Mouse (Mus musculus) left cerebral cortex, adult 8-10 months (tissue): ENCODE data around the gene Neu1. TPM values are rescaled to one million over a fixed set of nuclear protein-coding genes. Genes with fewer than 3 reads are reported as not detected.
A peak's percentile ranks its signal among the peaks of the same experiment; 100 is the strongest.
"Not testable (repeated sequence)": the region's sequence is repeated elsewhere in the genome, so short reads cannot be mapped to it uniquely, and the experiment has no call there.

Experiments
- DNase-seq, 2 experiments: peaks; one replicate each; pipeline ENCODE4 v3.0.0; 2022; ENCODE audit warnings: low spot score in 2 of 2
- total RNA-seq, 4 experiments: library from RNA; stranded (reverse); gene quantifications; 2 replicates each; pipeline ENCODE4 v1.2.4; 2022

Gene Neu1
- total RNA-seq, result 10 to 100 TPM; 40.1 to 44.4 (median 42.7) TPM

DNA sequence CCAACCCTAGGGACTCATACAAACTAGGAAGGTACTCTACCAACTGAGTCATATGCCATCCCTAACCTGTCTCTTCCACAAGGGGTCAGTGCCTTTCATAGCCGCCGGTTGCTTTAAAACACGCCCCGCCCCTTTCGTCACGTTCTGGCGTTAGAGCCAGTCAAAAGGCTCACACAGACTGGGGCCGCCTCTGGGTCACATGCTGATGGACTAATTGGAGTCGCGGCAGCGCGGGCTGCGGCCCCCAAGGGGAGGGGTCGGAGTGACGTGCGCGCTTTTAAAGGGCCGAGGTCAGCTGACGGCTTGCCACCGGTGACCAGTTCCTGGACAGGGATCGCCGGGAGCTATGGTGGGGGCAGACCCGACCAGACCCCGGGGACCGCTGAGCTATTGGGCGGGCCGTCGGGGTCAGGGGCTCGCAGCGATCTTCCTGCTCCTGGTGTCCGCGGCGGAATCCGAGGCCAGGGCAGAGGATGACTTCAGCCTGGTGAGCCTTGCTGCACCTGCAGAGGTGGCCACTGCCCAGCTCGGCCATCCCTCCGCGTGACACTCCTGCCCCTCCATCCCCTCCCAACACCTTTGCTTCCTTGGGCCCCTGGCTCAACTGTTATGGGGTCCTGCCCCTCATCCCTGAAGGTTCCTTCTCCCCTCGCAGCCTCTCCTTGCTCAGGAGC, at the start of gene Neu1:
Gene Neu1 (plus strand): TSS at position 193 of the 674 bp plus-strand sequence.
- peak; percentile 91 to 98 for DNase-seq

DNA sequence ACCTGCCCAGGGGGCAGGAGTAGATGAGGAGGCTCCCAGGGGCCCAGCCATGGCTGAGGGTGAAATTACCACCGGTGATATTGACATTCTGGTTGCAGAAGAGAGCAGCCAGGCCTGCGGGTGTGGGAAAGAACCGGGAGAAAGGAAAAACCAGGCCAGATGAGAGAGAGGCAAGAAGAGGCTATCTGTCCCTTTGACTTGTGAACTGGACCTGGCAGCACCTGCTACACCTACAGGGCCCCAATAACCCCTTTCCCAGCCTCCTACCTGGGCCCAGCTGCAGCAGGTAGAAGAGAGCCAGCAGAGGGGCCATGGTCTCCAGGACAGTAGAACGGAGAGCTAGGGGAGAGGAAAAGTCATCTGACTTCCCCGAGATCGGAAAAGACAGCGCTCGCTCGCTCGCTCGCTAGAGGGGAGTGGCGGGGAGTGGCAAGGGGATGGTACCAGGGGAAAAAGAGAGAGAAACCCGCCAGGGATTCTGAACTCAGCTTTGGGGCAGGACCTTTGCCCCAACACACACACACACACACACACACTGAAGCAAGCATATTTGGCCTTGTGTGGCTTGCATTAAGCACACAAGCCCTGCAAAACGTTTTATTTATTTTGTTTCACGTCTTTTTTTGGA, 49.3 kb upstream of the Neu1 start, which contains the start of gene Gm20547:
Gene Gm20547 (minus strand): TSS at position 360 of the 628 bp plus-strand sequence.
- no peak for DNase-seq

DNA sequence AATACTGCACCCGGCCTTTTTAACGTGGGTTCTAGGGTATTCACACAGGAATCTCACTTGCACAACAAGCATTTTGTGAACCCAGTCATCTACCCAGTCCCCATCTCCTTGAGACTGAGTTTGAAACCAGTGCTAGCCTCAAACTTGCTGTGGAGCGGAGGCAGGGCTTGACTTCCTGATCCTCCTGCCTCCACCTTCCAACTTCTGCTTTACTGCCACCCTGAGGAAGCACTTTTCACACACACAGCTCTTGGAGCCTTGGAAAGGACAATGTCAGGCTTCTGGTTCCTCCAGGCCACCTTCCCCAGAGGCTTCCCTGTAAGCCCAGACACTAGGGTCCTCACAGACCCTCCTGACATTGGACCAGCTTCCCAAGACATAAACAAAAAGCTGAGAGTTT, 47.7 kb upstream of the Neu1 start:
- no peak for DNase-seq

DNA sequence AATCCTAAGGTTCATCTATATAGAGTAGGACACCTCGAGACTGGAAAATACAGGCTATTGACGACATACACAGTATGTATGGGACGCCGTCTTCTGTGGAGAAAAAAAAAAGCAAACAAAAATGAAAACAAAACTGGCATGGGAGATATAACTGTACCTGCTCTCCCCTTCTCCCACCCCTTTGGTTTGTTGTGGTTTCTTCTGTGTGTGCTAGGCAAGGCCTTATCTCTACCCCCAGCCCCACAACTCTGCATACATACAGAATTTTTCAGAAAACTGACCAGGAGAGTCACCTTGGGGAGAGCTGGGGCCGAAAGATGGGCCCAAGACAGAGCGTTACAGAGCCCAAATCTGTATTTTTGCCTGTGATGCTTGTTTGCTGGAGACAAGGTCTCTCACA, 46.3 kb upstream of the Neu1 start:
- no peak for DNase-seq

DNA sequence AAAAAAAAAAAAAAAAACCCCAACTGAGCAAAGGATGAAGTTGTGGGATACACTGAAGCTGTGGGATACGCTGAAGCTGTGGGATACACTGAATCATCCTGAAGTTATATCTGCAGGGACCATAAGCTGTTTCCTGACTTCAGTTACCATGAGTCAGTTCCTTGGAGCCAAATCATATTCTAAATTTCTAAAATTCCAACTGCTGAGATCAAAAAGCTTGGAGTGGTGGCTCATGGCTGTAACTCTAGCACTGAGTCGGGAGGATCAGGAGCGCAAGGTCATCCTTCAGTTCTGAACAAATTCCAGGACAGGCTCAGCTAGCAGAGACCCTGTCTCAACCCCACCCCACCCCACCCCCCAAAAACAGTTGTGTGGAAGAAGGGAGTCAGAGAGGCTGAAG, 45.4 kb upstream of the Neu1 start:
- no peak for DNase-seq

DNA sequence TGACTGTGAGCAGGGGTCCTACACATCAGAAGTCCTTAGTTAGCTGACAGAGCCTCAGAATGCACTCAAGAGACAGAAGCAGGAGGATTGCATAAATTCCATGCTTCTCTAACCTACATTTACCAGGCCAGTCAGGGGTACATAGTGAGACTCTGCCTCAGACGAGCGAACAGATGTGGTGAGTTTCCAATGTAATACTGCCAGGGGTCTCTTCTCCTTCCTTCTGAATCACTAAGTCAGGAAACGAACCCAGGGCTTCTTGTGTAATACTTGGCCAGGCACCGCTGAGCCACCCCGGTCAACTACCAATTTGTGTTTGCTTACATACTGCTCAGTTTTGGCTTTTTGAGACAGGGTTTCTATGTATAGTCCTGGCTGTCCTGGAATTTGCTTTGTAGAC, 43.1 kb upstream of the Neu1 start:
- no peak for DNase-seq

DNA sequence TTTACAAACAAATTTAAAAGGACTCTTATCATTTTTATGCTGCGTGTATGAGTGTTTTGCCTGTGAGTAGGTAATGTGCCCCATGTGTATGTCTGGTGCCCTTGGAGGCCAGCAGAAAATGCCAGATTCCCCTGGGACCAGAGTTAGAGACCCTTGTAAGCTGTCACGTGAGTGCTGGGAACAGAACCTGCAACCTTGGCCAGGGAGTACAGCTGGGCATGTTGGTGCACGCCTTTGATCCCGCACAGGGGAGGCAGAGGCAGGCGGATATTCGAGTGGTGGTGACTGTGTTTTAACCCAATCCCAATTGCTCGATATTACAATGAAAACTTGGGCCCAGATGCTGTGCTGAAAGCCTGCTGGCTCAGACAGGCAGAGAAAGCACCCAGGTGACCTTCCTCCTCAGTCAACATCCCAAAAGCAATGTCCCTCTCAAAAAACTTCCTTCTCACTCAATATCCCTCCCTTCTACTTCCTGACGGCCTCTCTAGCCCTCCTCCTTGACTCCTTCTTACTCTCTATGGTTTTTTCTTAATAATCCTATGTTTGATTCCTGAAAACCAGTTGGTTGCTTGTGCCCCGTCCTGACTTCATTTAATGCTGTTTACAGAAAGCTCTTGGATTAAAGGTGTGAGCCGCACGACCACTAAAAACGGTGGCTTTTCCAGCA, 40.8 kb upstream of the Neu1 start:
- DNase-seq, result no peak

DNA sequence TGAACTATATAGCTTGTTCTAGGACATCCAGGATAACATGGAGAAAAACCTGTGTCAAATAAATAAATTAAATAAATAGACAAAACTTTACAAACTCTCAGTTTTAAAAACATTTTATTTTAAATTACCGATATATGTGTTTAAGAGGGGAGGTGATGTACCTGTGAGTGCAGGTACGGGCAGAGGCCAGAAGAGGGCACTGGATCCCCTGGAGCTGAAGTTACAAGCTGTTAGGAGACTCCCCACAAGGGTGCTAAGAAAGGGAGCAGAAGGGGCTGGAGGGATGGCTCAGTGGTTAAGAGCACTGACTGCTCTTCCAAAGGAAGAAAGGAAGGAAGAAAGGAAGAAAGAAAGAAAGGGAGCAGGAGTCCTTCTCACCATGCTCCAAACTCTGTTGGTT, 39.7 kb upstream of the Neu1 start:
- DNase-seq, result no peak

DNA sequence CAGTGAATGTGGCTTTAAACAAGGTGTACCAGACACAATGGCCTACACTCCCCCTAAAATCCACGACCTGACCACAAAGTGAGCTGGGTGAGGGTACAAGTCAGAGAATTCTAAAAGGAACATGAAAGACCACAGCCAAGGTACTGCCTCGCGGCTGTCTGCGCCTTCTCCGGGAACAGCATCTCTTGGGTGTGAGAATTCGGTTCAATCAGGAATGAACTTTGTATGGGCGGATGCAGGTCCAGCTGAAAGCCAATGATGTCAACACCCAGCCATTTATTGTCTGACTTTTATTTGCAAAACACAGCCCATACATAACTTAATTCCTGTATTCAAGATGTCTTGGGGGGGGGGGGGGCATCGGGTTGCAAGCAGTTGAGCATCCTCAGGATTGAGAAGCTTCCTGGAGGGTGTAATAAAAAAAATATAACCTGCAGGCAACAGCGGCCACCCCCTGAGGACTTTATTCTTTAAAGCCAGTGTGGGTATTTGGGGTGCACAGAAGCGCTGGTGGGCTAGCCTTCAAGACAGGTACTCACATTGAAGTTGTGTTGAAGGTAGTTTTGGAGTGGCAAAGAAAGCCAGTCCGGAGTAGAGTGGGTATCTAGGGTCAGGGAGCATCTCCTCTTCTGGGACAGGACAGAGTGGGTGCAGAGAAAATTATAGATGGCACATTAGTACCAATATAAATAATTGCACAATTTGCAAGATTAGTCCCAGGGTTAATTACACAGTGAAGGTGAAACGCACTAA, 37.8 kb upstream of the Neu1 start:
- no peak for DNase-seq

DNA sequence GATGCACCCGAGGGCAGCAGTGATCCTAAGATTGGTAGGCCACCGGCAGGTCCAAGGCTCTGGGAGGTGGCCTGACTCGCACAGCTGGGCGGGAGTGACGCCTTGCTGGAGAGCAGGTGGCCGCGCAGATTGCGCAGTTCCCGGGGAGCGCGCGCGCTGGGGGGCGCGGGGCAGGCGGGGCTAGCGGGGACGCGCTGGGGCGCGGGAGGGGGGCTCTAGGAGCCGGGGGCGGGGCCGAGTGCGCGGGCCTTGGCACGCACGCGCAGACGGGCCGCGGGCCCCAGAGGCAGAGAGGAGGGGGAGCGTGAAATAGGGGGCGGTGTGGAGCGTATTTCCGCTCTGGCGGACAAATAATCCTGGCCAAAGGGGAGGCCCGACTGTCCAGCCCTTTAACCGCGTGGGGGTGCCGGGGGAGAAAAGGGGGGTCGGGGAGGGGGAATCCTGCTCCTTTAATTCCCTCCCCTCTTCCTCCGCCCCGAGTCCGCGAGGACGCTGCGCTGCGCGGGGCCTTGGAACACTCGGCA, 36.9 kb upstream of the Neu1 start:
- peak; percentile 80 to 88 for DNase-seq

DNA sequence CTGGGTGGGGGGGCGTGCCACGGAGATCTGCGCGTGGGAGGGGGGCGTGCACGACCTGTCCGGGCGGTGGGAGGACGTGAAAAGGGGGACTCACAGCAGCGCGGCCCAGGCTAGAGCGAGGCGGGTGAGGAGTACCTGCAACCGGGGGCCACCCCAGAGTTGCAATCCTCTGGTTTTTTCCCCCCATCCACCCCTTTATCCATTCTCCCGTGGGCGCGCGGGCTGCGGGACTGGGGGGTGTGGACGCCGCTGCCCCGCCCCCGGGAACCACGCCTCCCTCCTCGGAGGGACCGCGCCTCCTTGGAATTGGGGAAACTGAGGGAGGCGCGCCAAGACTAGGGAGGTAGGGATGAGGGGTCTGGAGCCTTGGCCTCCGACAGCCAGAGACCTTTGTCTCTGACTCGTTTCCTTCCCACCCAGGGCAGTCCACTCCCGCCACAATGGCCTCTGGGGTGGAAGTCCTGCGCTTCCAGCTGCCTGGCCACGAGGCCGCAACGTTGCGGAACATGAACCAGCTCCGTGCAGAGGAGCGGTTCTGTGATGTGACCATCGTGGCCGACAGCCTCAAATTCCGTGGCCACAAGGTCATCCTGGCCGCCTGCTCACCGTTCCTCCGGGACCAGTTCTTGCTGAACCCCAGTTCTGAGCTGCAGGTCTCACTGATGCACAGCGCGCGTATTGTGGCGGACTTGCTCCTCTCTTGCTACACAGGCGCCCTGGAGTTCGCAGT, 36.1 kb upstream of the Neu1 start:
- peak in 1 of 2 experiments; percentile 54 for DNase-seq

DNA sequence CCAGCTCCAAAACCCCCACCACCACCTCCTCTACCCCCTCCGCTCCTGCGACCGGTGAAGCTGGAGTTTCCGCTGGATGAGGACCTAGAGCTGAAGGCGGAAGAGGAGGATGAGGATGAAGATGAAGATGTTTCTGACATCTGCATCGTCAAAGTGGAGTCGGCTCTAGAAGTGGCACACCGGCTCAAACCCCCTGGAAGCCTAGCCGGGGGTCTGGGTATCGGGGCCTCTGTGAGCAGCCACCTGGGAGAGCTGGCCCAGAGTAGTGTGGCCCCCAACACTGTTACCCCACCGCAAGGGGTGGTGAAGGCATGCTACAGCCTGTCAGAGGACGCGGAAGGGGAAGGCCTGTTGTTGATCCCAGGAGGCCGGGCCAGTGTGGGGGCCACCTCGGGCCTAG, 35.3 kb upstream of the Neu1 start:
- DNase-seq, result no peak

DNA sequence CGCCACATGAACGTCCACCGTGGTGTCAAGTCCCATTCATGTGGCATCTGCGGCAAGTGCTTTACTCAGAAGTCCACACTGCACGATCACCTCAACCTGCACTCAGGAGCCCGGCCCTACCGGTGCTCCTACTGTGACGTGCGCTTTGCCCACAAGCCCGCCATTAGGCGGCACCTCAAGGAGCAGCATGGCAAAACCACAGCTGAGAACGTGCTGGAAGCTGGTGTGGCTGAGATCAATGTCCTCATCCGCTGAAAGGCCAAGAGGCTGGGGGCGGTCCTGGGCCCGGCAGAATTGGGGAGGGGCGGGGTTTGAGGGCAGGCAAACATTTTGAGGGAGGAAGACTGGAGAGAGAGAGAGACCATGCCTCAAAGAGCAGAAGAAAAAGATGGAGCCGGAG, 34.7 kb upstream of the Neu1 start:
- DNase-seq, result no peak

DNA sequence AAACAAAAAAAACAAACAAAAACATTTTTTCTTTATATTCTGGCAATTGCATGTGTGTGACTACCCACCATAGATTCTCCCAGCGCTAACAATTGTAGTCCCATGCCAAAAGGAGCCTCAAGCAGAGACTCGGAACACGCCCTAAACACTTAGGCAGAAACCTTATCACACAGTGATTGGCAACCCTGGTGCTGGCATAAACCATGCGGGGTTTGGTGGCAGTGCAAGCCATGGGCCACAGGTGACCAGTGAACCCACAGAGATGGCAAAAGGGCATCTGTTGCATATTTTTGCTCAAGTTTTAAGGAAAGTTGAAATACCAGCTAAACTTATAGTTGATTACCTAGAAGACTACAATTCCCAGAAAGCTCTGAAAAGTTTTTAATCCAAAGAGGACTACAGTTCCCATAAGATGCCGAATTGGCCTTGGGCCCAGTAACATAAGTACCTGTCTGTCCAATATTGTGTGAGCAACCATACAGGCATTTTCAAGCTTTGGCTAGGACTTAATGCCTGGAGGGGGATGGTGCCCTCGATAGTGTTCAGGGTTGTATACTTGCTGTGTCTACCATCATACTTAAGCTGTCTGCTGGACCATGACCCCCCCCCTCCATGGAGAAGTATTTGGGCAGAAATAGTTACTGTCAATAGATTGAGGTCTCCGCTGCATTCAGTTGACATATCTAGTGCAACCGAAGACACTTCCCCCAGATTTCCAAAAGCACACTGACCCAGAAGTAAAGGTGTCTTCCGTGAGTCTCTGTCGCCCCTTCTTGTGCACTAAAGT, 33.5 kb upstream of the Neu1 start:
- peak in 1 of 2 experiments; percentile 66 for DNase-seq

DNA sequence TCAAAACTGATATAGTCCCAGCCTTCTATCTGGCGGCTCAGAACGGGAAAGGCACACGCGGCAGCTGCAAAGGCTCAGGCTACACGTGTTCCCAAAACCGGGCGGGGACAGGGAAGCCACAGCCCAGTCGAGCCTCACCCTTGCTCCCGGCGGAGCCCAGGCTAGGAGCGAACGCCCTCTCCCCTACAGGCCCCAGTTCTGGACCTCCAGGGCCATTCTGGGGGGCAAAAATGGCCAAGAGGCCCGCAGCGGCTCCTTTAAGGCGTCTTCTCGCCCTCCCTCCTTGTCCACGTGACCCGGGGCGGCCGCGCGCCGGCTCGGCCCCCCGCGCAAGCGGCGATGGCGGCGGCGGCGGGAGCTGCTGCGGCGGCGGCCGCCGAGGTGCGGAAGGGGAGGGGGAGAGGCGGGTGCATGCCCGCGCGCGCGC, 32.9 kb upstream of the Neu1 start, which contains the start of the genes C2 and Ehmt2:
Gene C2 (minus strand): TSS at position 106 of the 427 bp plus-strand sequence.
Gene Ehmt2 (plus strand): TSS at position 310 of the 427 bp plus-strand sequence.
- DNase-seq, result peak; percentile 71 to 76

DNA sequence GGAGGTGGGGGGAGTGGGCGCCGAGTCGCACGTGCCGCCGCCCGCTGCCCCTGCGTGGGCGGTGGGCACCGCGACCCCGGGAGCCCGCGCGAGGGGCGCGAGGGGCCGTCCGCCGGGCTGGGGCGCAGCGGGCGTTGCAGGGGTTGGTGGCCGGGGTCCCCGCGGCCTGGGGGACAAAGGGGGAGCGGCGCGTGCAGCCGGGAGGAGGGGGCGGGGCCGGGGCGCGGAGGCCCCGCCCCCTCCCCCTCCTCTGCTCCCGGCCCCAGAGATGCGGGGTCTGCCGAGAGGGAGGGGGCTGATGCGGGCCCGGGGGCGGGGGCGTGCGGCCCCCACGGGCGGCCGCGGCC, 32.4 kb upstream of the Neu1 start:
- no peak for DNase-seq

DNA sequence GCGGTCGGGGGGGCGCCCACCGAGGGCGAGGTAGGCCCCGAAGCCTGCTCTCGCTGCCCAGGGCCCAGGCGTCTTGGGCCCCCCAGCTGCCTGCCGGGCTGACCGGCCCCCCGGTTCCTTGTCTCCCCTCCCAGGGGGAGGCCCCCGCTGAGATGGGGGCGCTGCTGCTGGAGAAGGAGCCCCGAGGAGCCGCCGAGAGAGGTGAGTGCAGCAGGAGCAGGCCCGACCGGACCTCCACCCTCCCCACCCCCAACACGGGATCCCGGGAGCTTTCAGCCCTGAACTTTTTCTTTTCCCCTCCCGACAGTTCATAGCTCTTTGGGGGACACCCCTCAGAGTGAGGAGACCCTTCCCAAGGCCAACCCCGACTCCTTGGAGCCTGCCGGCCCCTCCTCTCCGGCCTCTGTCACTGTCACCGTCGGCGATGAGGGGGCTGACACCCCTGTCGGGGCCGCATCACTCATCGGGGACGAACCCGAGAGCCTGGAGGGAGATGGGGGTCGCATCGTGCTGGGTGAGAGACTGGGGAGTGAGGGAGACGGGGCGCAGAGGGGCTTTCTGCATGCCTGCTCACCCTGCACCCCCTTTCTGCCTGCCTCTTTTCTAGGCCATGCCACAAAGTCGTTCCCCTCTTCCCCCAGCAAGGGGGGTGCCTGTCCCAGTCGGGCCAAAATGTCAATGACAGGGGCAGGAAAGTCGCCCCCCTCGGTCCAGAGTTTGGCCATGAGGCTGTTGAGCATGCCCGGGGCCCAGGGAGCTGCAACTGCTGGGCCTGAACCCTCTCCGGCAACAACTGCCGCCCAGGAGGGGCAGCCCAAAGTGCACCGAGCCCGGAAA, 31.8 kb upstream of the Neu1 start:
- no peak for DNase-seq

DNA sequence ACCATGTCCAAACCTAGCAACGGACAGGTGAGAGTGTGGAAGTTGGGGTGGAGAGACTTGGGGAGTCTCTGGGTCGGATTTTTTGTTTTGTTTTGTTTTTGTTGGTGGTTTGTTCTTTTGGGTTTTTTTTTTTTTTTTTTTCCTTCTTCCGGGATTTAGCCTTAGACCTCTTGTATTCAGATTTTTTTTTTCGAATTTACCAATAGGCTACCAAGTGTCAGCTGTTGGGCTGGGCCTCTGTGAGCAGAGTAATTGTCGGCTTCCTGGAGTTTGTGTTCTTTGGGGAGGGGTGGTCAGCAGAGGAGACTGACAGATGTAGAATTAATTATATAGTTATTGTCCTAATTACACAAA, 31.2 kb upstream of the Neu1 start:
- no peak for DNase-seq

DNA sequence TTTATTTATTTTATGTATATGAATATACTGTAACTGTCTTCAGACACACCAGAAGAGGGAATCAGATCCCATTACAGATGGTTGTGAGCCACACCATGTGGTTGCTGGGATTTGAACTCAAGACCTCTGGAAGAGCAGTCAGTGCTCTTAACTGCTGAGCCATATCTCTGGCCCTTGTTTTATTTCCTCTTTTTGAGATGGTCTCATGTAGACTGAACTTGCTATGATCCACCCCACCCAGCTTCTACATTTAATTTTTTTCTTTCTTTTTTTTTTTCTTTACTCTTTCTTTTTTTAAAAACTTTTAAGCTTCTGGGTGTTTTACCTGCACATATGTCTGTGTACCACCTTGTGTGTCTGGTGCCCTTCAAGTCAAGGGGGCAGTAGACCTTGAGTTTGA, 30.2 kb upstream of the Neu1 start:
- DNase-seq, result not testable (repeated sequence)
